Mouse (Mus musculus) limb, embryonic 11.5 days (tissue): ENCODE data around the gene Vill. TPM values are rescaled to one million over a fixed set of nuclear protein-coding genes. Genes with fewer than 3 reads are reported as not detected.
A peak's percentile ranks its signal among the peaks of the same experiment; 100 is the strongest.

Experiments
- ATAC-seq: fragments of 200-750 bp; cut with Nextera tagmentation; 2 replicates; pipeline ENCODE4 v1.8.0; 2017; ENCODE audit warnings: low read depth; ENCODE audit not compliant: insufficient number of reproducible peaks, low FRiP score, low TSS enrichment
- DNase-seq: peaks from one replicate; pipeline ENCODE4 v3.0.0-alpha.2; 2015; ENCODE audit warnings: low spot score
- H3K27ac ChIP-seq: fragments of 300-500 bp; sonication (generic); replicated peaks from 2 replicates; pipeline ENCODE4 v1.5.1; 2014; ENCODE audit warnings: low read depth, mild to moderate bottlenecking, low read length
- H3K27me3 ChIP-seq: fragments of 300-500 bp; sonication (generic); 2 replicates; pipeline ENCODE4 v1.6.1; 2014; ENCODE audit warnings: mild to moderate bottlenecking, low read length, mixed read lengths; ENCODE audit not compliant: control insufficient read depth, insufficient read depth
- H3K36me3 ChIP-seq: fragments of 300-500 bp; sonication (generic); 2 replicates; pipeline ENCODE4 v1.6.1; 2014; ENCODE audit warnings: mild to moderate bottlenecking, low read length, moderate library complexity, mixed read lengths; ENCODE audit not compliant: control insufficient read depth, insufficient read depth
- H3K4me1 ChIP-seq: fragments of 300-500 bp; sonication (generic); 2 replicates; pipeline ENCODE4 v1.6.1; 2014; ENCODE audit warnings: low read length, mixed read lengths; ENCODE audit not compliant: control insufficient read depth, insufficient read depth
- H3K4me2 ChIP-seq: fragments of 300-500 bp; sonication (generic); 2 replicates; pipeline ENCODE4 v1.6.1; 2014; ENCODE audit warnings: low read depth, mild to moderate bottlenecking, moderate library complexity; ENCODE audit not compliant: severe bottlenecking
- H3K4me3 ChIP-seq: fragments of 300-500 bp; sonication (generic); 2 replicates; pipeline ENCODE4 v1.5.1; 2014; ENCODE audit warnings: low read depth, low read length
- H3K9ac ChIP-seq: fragments of 300-500 bp; sonication (generic); 2 replicates; pipeline ENCODE4 v1.6.1; 2014; ENCODE audit warnings: mild to moderate bottlenecking, low read length
- H3K9me3 ChIP-seq: fragments of 300-500 bp; sonication (generic); 2 replicates; pipeline ENCODE4 v1.6.1; 2016; ENCODE audit warnings: low read length; ENCODE audit not compliant: control insufficient read depth
- WGBS: fragments of 180-500 bp; shearing (Covaris S2); extraction: QIAGEN DNeasy Blood & Tissue Kit; methylation state at CpG from one replicate; pipeline ENCODE4 v1.1.7; 2014; 5-methylcytosine and 5-hydroxymethylcytosine counted together
- polyA plus RNA-seq: library from polyadenylated mRNA; unstranded; fragments of >200 nt; fragmentation: Nextera tagmentation; extraction: Ambion mirVana; gene quantifications from 2 replicates; pipeline ENCODE4 v1.2.1, GENCODE M21; 2014

Vill gene
- polyA plus RNA-seq, 1 experiment from 2014 or later: 26.5 TPM

GRCm38 (mm10) chr9:119016785-119017507 lies 35.6 kb upstream of the Vill start:
- no peaks in the 10 kb centered on the region for H3K9me3 ChIP-seq
- ATAC-seq: no peak
- no peaks in the 10 kb centered on the region for H3K27me3 ChIP-seq
- no peak for DNase-seq
- H3K4me2 ChIP-seq: no peak overlapping the region
- H3K9ac ChIP-seq: no peak overlapping the region
- no peaks in the 10 kb centered on the region for H3K36me3 ChIP-seq
- no peak overlapping the region for H3K4me3 ChIP-seq
- no peaks in the 10 kb centered on the region for H3K4me1 ChIP-seq
- WGBS: 89% methylated on average over 7 of the region's 7 CpGs
- no peak overlapping the region for H3K27ac ChIP-seq

- Histone ChIP-seq H3K4me3 (no peak overlapping the region), H3K9ac (no peak overlapping the region), H3K9me3 (no peaks in the 10 kb centered on the region), H3K27ac (no peak overlapping the region), H3K4me1 (no peaks in the 10 kb centered on the region), H3K36me3 (no peaks in the 10 kb centered on the region), H3K27me3 (no peaks in the 10 kb centered on the region), H3K4me2 (no peak overlapping the region)
- DNase-seq (no peak), ATAC-seq (no peak)
- WGBS: 70% methylated on average over 7 of the region's 7 CpGs
Observed at GRCm38 (mm10) chr9:119021731-119022130, 30.8 kb upstream of the Vill start.

- ATAC-seq: no peak
Observed at GRCm38 (mm10) chr9:119025263-119025662, 27.3 kb upstream of the Vill start.

GRCm38 (mm10) chr9:119025832-119026331 lies 26.7 kb upstream of the Vill start:
- no peak overlapping the region for H3K27ac ChIP-seq
- H3K4me2 ChIP-seq: no peak overlapping the region
- 87% methylated on average over 7 of the region's 7 CpGs for WGBS
- H3K9ac ChIP-seq: no peak overlapping the region
- no peak overlapping the region for H3K4me3 ChIP-seq
- no peaks in the 10 kb centered on the region for H3K4me1 ChIP-seq
- H3K36me3 ChIP-seq: no peaks in the 10 kb centered on the region
- DNase-seq: no peak
- H3K9me3 ChIP-seq: no peaks in the 10 kb centered on the region
- no peaks in the 10 kb centered on the region for H3K27me3 ChIP-seq
- ATAC-seq: no peak

More at GRCm38 (mm10) chr9:119025263-119025662, 27.3 kb upstream of the Vill start:
- no peak overlapping the region for H3K27ac ChIP-seq
- no peaks in the 10 kb centered on the region for H3K9me3 ChIP-seq
- no peak overlapping the region for H3K4me2 ChIP-seq
- 69% methylated on average over 6 of the region's 6 CpGs for WGBS
- no peaks in the 10 kb centered on the region for H3K4me1 ChIP-seq
- no peaks in the 10 kb centered on the region for H3K27me3 ChIP-seq
- no peak overlapping the region for H3K4me3 ChIP-seq
- no peaks in the 10 kb centered on the region for H3K36me3 ChIP-seq
- H3K9ac ChIP-seq: no peak overlapping the region
- no peak for DNase-seq

- Histone ChIP-seq H3K9ac (no peak overlapping the region), H3K36me3 (no peaks in the 10 kb centered on the region), H3K4me1 (peaks cover 11% of the 10 kb centered on the region), H3K9me3 (no peaks in the 10 kb centered on the region), H3K27ac (no peak overlapping the region), H3K27me3 (no peaks in the 10 kb centered on the region), H3K4me3 (no peak overlapping the region), H3K4me2 (no peak overlapping the region)
- no peak for ATAC-seq
- DNase-seq: no peak
- 89% methylated on average over 7 of the region's 7 CpGs for WGBS
Observed at GRCm38 (mm10) chr9:119027337-119027736, 25.2 kb upstream of the Vill start.

GRCm38 (mm10) chr9:119028226-119029195 lies 24.1 kb upstream of the Vill start:
- Histone ChIP-seq H3K36me3 (no peaks in the 10 kb centered on the region), H3K9me3 (no peaks in the 10 kb centered on the region), H3K4me1 (peaks cover 23% of the 10 kb centered on the region), H3K4me2 (no peak overlapping the region), H3K27ac (no peak overlapping the region), H3K9ac (no peak overlapping the region), H3K27me3 (no peaks in the 10 kb centered on the region), H3K4me3 (no peak overlapping the region)
- DNase-seq: no peak
- no peak for ATAC-seq
- WGBS: 96% methylated on average over 27 of the region's 27 CpGs

- Histone ChIP-seq H3K9ac (no peak overlapping the region), H3K4me3 (no peak overlapping the region), H3K4me2 (no peak overlapping the region), H3K4me1 (peaks cover 32% of the 10 kb centered on the region), H3K36me3 (no peaks in the 10 kb centered on the region), H3K27me3 (no peaks in the 10 kb centered on the region), H3K27ac (no peak overlapping the region), H3K9me3 (no peaks in the 10 kb centered on the region)
- DNase-seq (peak; percentile 76), ATAC-seq (no peak)
- 50% methylated on average over 7 of the region's 7 CpGs for WGBS
Observed at GRCm38 (mm10) chr9:119029568-119029967, 23.0 kb upstream of the Vill start.

GRCm38 (mm10) chr9:119031038-119031437 lies 21.5 kb upstream of the Vill start:
- Histone ChIP-seq H3K9me3 (no peaks in the 10 kb centered on the region), H3K9ac (no peak overlapping the region), H3K4me2 (no peak overlapping the region), H3K36me3 (no peaks in the 10 kb centered on the region), H3K4me3 (no peak overlapping the region), H3K27ac (no peak overlapping the region), H3K4me1 (peaks cover 32% of the 10 kb centered on the region), H3K27me3 (no peaks in the 10 kb centered on the region)
- 79% methylated on average over 4 of the region's 4 CpGs for WGBS
- ATAC-seq (no peak), DNase-seq (no peak)
